Mouse (Mus musculus): ENCODE data around the gene Nmnat1. TPM values are rescaled to one million over a fixed set of nuclear protein-coding genes. Genes with fewer than 3 reads are reported as not detected.
A peak's percentile ranks its signal among the peaks of the same experiment; 100 is the strongest.
"Not testable (repeated sequence)": the region's sequence is repeated elsewhere in the genome, so short reads cannot be mapped to it uniquely, and the experiment has no call there.

The Nmnat1 gene
- polyA plus RNA-seq, 1 experiment from 2014 or later = 16.2 TPM

- no peak overlapping the region for H3K4me3 ChIP-seq (ENCODE audit: low read depth, low read length)
- no peak overlapping the region for H3K9ac ChIP-seq (ENCODE audit: low read depth, low read length)
- 0 out of 2 replicates have a peak, but pooled peaks cover 2% of the 10 kb centered on the region for H3K4me1 ChIP-seq (ENCODE audit: control insufficient read depth, insufficient read depth, low read length)
- H3K27ac ChIP-seq (ENCODE audit: low read depth, low read length) = no peak overlapping the region
- no peak overlapping the region for H3K4me2 ChIP-seq
- no peak for ATAC-seq (replicated peaks; ENCODE audit: insufficient number of reproducible peaks, low FRiP score, low TSS enrichment)
- no peaks in the 10 kb centered on the region for H3K27me3 ChIP-seq (ENCODE audit: control insufficient read depth, insufficient read depth, low read length)
- WGBS (ENCODE audit: insufficient replicate concordance) = 78% methylated on average over 1 of the region's 1 CpGs
- no peaks in the 10 kb centered on the region for H3K9me3 ChIP-seq (replicated peaks; ENCODE audit: control insufficient read depth, low read length)
- H3K36me3 ChIP-seq (ENCODE audit: control insufficient read depth, insufficient read depth, low read length) = no peaks in the 10 kb centered on the region
These were observed 25.6 kb downstream of the Nmnat1 start for GRCm38 (mm10) chr4:149459425-149459824.

- Histone ChIP-seq H3K36me3 (ENCODE audit: control insufficient read depth, insufficient read depth, low read length) (no peaks in the 10 kb centered on the region), H3K9me3 (replicated peaks; ENCODE audit: control insufficient read depth, low read length) (no peaks in the 10 kb centered on the region), H3K27me3 (ENCODE audit: control insufficient read depth, insufficient read depth, low read length) (no peaks in the 10 kb centered on the region), H3K4me2 (no peak overlapping the region), H3K27ac (ENCODE audit: low read depth, low read length) (no peak overlapping the region), H3K4me1 (ENCODE audit: control insufficient read depth, insufficient read depth, low read length) (0 out of 2 replicates have a peak, but pooled peaks cover under 1% of the 10 kb centered on the region), H3K9ac (ENCODE audit: low read depth, low read length) (no peak overlapping the region), H3K4me3 (ENCODE audit: low read depth, low read length) (no peak overlapping the region)
- WGBS (ENCODE audit: insufficient replicate concordance) = 56% methylated on average over 5 of the region's 5 CpGs
- no peak for ATAC-seq (replicated peaks; ENCODE audit: insufficient number of reproducible peaks, low FRiP score, low TSS enrichment)
These were observed 26.5 kb downstream of the Nmnat1 start for GRCm38 (mm10) chr4:149458526-149458925.

GRCm38 (mm10) chr4:149457831-149458430 lies 27.1 kb downstream of the Nmnat1 start:
- Histone ChIP-seq H3K4me1 (ENCODE audit: control insufficient read depth, insufficient read depth, low read length) (no peaks in the 10 kb centered on the region), H3K27ac (ENCODE audit: low read depth, low read length) (no peak overlapping the region), H3K9me3 (replicated peaks; ENCODE audit: control insufficient read depth, low read length) (no peaks in the 10 kb centered on the region), H3K9ac (ENCODE audit: low read depth, low read length) (no peak overlapping the region), H3K36me3 (ENCODE audit: control insufficient read depth, insufficient read depth, low read length) (no peaks in the 10 kb centered on the region), H3K27me3 (ENCODE audit: control insufficient read depth, insufficient read depth, low read length) (no peaks in the 10 kb centered on the region), H3K4me2 (no peak overlapping the region), H3K4me3 (ENCODE audit: low read depth, low read length) (no peak overlapping the region)
- no peak for ATAC-seq (replicated peaks; ENCODE audit: insufficient number of reproducible peaks, low FRiP score, low TSS enrichment)
- 75% methylated on average over 6 of the region's 6 CpGs for WGBS (ENCODE audit: insufficient replicate concordance)

GRCm38 (mm10) chr4:149457163-149457562 lies 27.8 kb downstream of the Nmnat1 start:
- H3K4me1 ChIP-seq (ENCODE audit: control insufficient read depth, insufficient read depth, low read length); H3K27ac ChIP-seq (ENCODE audit: low read depth, low read length); ATAC-seq (replicated peaks; ENCODE audit: insufficient number of reproducible peaks, low FRiP score, low TSS enrichment); H3K36me3 ChIP-seq (ENCODE audit: control insufficient read depth, insufficient read depth, low read length); H3K27me3 ChIP-seq (ENCODE audit: control insufficient read depth, insufficient read depth, low read length); H3K9me3 ChIP-seq (replicated peaks; ENCODE audit: control insufficient read depth, low read length); H3K4me2 ChIP-seq; H3K4me3 ChIP-seq (ENCODE audit: low read depth, low read length); H3K9ac ChIP-seq (ENCODE audit: low read depth, low read length): not testable (repeated sequence)
- 82% methylated on average over 27 of the region's 27 CpGs for WGBS (ENCODE audit: insufficient replicate concordance)

- Histone ChIP-seq H3K4me3 (ENCODE audit: low read depth, low read length) (no peak within 1 kb of the TSS), H3K4me2 (no peak within 1 kb of the TSS), H3K9me3 (replicated peaks; ENCODE audit: control insufficient read depth, low read length) (no peaks in the 10 kb centered on the region), H3K27ac (ENCODE audit: low read depth, low read length) (no peak within 1 kb of the TSS), H3K9ac (ENCODE audit: low read depth, low read length) (no peak within 1 kb of the TSS), H3K27me3 (ENCODE audit: control insufficient read depth, insufficient read depth, low read length) (no peaks in the 10 kb centered on the region), H3K4me1 (ENCODE audit: control insufficient read depth, insufficient read depth, low read length) (no peaks in the 10 kb centered on the region), H3K36me3 (ENCODE audit: control insufficient read depth, insufficient read depth, low read length) (no peaks in the 10 kb centered on the region)
- WGBS (ENCODE audit: insufficient replicate concordance) = 40% methylated on average over 8 of the region's 8 CpGs
- ATAC-seq (replicated peaks; ENCODE audit: insufficient number of reproducible peaks, low FRiP score, low TSS enrichment) = no peak
These were observed 30.1 kb downstream of the Nmnat1 start, which contains the start of gene Rbp7 for GRCm38 (mm10) chr4:149454879-149455278. Gene Rbp7 (minus strand): TSS chr4:149454978.

GRCm38 (mm10) chr4:149454263-149454662 lies 30.7 kb downstream of the Nmnat1 start:
- Histone ChIP-seq H3K9me3 (replicated peaks; ENCODE audit: control insufficient read depth, low read length) (no peaks in the 10 kb centered on the region), H3K4me1 (ENCODE audit: control insufficient read depth, insufficient read depth, low read length) (no peaks in the 10 kb centered on the region), H3K9ac (ENCODE audit: low read depth, low read length) (no peak overlapping the region), H3K4me2 (no peak overlapping the region), H3K36me3 (ENCODE audit: control insufficient read depth, insufficient read depth, low read length) (no peaks in the 10 kb centered on the region), H3K4me3 (ENCODE audit: low read depth, low read length) (no peak overlapping the region), H3K27ac (ENCODE audit: low read depth, low read length) (no peak overlapping the region), H3K27me3 (ENCODE audit: control insufficient read depth, insufficient read depth, low read length) (no peaks in the 10 kb centered on the region)
- 75% methylated on average over 17 of the region's 17 CpGs for WGBS (ENCODE audit: insufficient replicate concordance)
- ATAC-seq (replicated peaks; ENCODE audit: insufficient number of reproducible peaks, low FRiP score, low TSS enrichment) = no peak

GRCm38 (mm10) chr4:149453656-149454055 lies 31.3 kb downstream of the Nmnat1 start:
- Histone ChIP-seq H3K4me3 (ENCODE audit: low read depth, low read length) (no peak overlapping the region), H3K4me1 (ENCODE audit: control insufficient read depth, insufficient read depth, low read length) (no peaks in the 10 kb centered on the region), H3K9me3 (replicated peaks; ENCODE audit: control insufficient read depth, low read length) (no peaks in the 10 kb centered on the region), H3K27ac (ENCODE audit: low read depth, low read length) (no peak overlapping the region), H3K27me3 (ENCODE audit: control insufficient read depth, insufficient read depth, low read length) (no peaks in the 10 kb centered on the region), H3K36me3 (ENCODE audit: control insufficient read depth, insufficient read depth, low read length) (no peaks in the 10 kb centered on the region), H3K9ac (ENCODE audit: low read depth, low read length) (no peak overlapping the region), H3K4me2 (no peak overlapping the region)
- WGBS (ENCODE audit: insufficient replicate concordance) = 84% methylated on average over 4 of the region's 4 CpGs
- ATAC-seq (replicated peaks; ENCODE audit: insufficient number of reproducible peaks, low FRiP score, low TSS enrichment) = no peak

- ATAC-seq (replicated peaks; ENCODE audit: insufficient number of reproducible peaks, low FRiP score, low TSS enrichment) = no peak
- Histone ChIP-seq H3K4me2 (no peak overlapping the region), H3K9ac (ENCODE audit: low read depth, low read length) (no peak overlapping the region), H3K27ac (ENCODE audit: low read depth, low read length) (no peak overlapping the region), H3K27me3 (ENCODE audit: control insufficient read depth, insufficient read depth, low read length) (no peaks in the 10 kb centered on the region), H3K9me3 (replicated peaks; ENCODE audit: control insufficient read depth, low read length) (no peaks in the 10 kb centered on the region), H3K4me3 (ENCODE audit: low read depth, low read length) (no peak overlapping the region), H3K4me1 (ENCODE audit: control insufficient read depth, insufficient read depth, low read length) (peaks cover 4% of the 10 kb centered on the region; the same call in 1 of the 2 replicates), H3K36me3 (ENCODE audit: control insufficient read depth, insufficient read depth, low read length) (no peaks in the 10 kb centered on the region)
- WGBS (ENCODE audit: insufficient replicate concordance) = 80% methylated on average over 3 of the region's 3 CpGs
These were observed 34.4 kb downstream of the Nmnat1 start for GRCm38 (mm10) chr4:149450636-149451035.

GRCm38 (mm10) chr4:149446309-149446708 lies 38.7 kb downstream of the Nmnat1 start:
- Histone ChIP-seq H3K9ac (ENCODE audit: low read depth, low read length) (peak overlapping the region; percentile 16; the same call in 1 of the 2 replicates), H3K27me3 (ENCODE audit: control insufficient read depth, insufficient read depth, low read length) (no peaks in the 10 kb centered on the region), H3K4me3 (ENCODE audit: low read depth, low read length) (no peak overlapping the region), H3K4me2 (peak overlapping the region; percentile 73), H3K36me3 (ENCODE audit: control insufficient read depth, insufficient read depth, low read length) (no peaks in the 10 kb centered on the region), H3K4me1 (ENCODE audit: control insufficient read depth, insufficient read depth, low read length) (peaks cover 4% of the 10 kb centered on the region), H3K9me3 (replicated peaks; ENCODE audit: control insufficient read depth, low read length) (no peaks in the 10 kb centered on the region), H3K27ac (ENCODE audit: low read depth, low read length) (peak overlapping the region; percentile 77)
- no peak for ATAC-seq (replicated peaks; ENCODE audit: insufficient number of reproducible peaks, low FRiP score, low TSS enrichment)
- WGBS (ENCODE audit: insufficient replicate concordance) = 14% methylated on average over 1 of the region's 1 CpGs

Measured in heart, embryonic 11.5 days (tissue).